Mouse (Mus musculus) cerebellum, adult 11 months (tissue): ENCODE data around the gene Fars2.

Source experiments
- DNase-seq: peaks from one replicate; pipeline ENCODE4 v3.0.0; 2022

Fars2 gene

GRCm38 (mm10) chr13:36720297-36721017 is 603.2 kb downstream of the Fars2 start:
- DNase-seq, result no peak

- no peak for DNase-seq
Observed at GRCm38 (mm10) chr13:36722309-36722708, 605.1 kb downstream of the Fars2 start.

GRCm38 (mm10) chr13:36723726-36724300 is 606.6 kb downstream of the Fars2 start:
- DNase-seq, result peak; percentile 30

- DNase-seq, result peak; percentile 81
Observed at GRCm38 (mm10) chr13:36724533-36725470, 607.6 kb downstream of the Fars2 start.

- DNase-seq, result peak; percentile 16
Observed at GRCm38 (mm10) chr13:36725881-36726280, 608.7 kb downstream of the Fars2 start.

GRCm38 (mm10) chr13:36726551-36726950 is 609.3 kb downstream of the Fars2 start:
- DNase-seq, result peak; percentile 59

- DNase-seq, result peak; percentile 68
Observed at GRCm38 (mm10) chr13:36726951-36727778, 610.0 kb downstream of the Fars2 start.

GRCm38 (mm10) chr13:36727779-36728470 is 610.7 kb downstream of the Fars2 start:
- peak; percentile 36 for DNase-seq

- peak; percentile 8 for DNase-seq
Observed at GRCm38 (mm10) chr13:36728509-36728908, 611.3 kb downstream of the Fars2 start.

GRCm38 (mm10) chr13:36729731-36730340 is 612.6 kb downstream of the Fars2 start:
- peak; percentile 35 for DNase-seq

GRCm38 (mm10) chr13:36730341-36730761 is 613.1 kb downstream of the Fars2 start:
- peak; percentile 32 for DNase-seq

- DNase-seq, result peak; percentile 70
Observed at GRCm38 (mm10) chr13:36731016-36731930, 614.1 kb downstream of the Fars2 start.

GRCm38 (mm10) chr13:36731931-36732461 is 614.8 kb downstream of the Fars2 start:
- peak; percentile 32 for DNase-seq

- no peak for DNase-seq
Observed at GRCm38 (mm10) chr13:36732891-36733490, 615.8 kb downstream of the Fars2 start.

GRCm38 (mm10) chr13:36733566-36733965 is 616.4 kb downstream of the Fars2 start:
- DNase-seq, result peak; percentile 31

GRCm38 (mm10) chr13:36733989-36734690 is 616.9 kb downstream of the Fars2 start:
- peak; percentile 50 for DNase-seq

GRCm38 (mm10) chr13:36734731-36735571 is 617.7 kb downstream of the Fars2 start, which contains the start of gene Nrn1:
TSS of gene Nrn1 (minus strand) at chr13:36735131.
- DNase-seq, result peak; percentile 77
